Mouse (Mus musculus) small intestine, adult 2 months (tissue): Measurements from ENCODE around the gene Lrp1.

Experiments
- CTCF ChIP-seq: fragments of 200-500 bp; IDR thresholded peaks from 2 replicates; pipeline ENCODE4 v1.5.1; 2012; ENCODE audit warnings: low read depth, mild to moderate bottlenecking, control low read depth, inconsistent platforms, low read length, moderate library complexity, mixed read lengths; ENCODE audit not compliant: insufficient replicate concordance, insufficient read length; ENCODE audit errors: extremely low read depth
- POLR2A ChIP-seq: fragments of 200-500 bp; IDR thresholded peaks from 2 replicates; pipeline ENCODE4 v1.6.1; 2012; ENCODE audit warnings: low read depth, mild to moderate bottlenecking, control low read depth, inconsistent platforms, low read length, moderate library complexity

GRCm38 (mm10) chr10:127531548-127531947, 89.4 kb downstream of the Lrp1 start:
- TF ChIP-seq CTCF = no peak
- no peak for TF ChIP-seq POLR2A
